Mouse (Mus musculus) embryonic fibroblast, embryonic 13.5 days (primary cell): Measurements from ENCODE around the gene Hnf1b.

Experiments used
- CTCF ChIP-seq: IDR thresholded peaks from 2 replicates; pipeline ENCODE4 v1.5.1; 2011; ENCODE audit warnings: mild to moderate bottlenecking, control low read depth, low read length, moderate library complexity, borderline replicate concordance; ENCODE audit not compliant: insufficient read depth
- POLR2A ChIP-seq: IDR thresholded peaks from 2 replicates; pipeline ENCODE4 v1.6.1; 2011; ENCODE audit warnings: low read depth, mild to moderate bottlenecking, control low read depth, low read length, moderate library complexity

GRCm38 (mm10) chr11:83828553-83829142 lies 21.2 kb upstream of the Hnf1b start:
- TF ChIP-seq POLR2A = no peak
- TF ChIP-seq CTCF = no peak
